Mouse (Mus musculus) hindbrain, embryonic 11.5 days (tissue): ENCODE results near the gene Olfr130. TPM values are rescaled to one million over a fixed set of nuclear protein-coding genes. Genes with fewer than 3 reads are reported as not detected.

Source experiments
- ATAC-seq: fragments of 200-750 bp; cut with Nextera tagmentation; 2 replicates; pipeline ENCODE4 v1.8.0; 2017; ENCODE audit warnings: mild to moderate bottlenecking, moderate TSS enrichment, moderate library complexity; ENCODE audit not compliant: low FRiP score
- DNase-seq: peaks from one replicate; pipeline ENCODE4 v3.0.0-alpha.2; 2015; ENCODE audit warnings: low spot score
- H3K27ac ChIP-seq: fragments of 300-500 bp; sonication (generic); 2 replicates; pipeline ENCODE4 v1.5.1; 2014; ENCODE audit warnings: mild to moderate bottlenecking, low read depth, low read length
- H3K27me3 ChIP-seq: fragments of 300-500 bp; sonication (generic); 2 replicates; pipeline ENCODE4 v1.6.1; 2014; ENCODE audit warnings: mild to moderate bottlenecking, low read length, moderate library complexity, mixed read lengths; ENCODE audit not compliant: control insufficient read depth, insufficient read depth
- H3K36me3 ChIP-seq: fragments of 300-500 bp; sonication (generic); 2 replicates; pipeline ENCODE4 v1.6.1; 2014; ENCODE audit warnings: mild to moderate bottlenecking, low read length, moderate library complexity, mixed read lengths; ENCODE audit not compliant: control insufficient read depth, insufficient read depth
- H3K4me1 ChIP-seq: fragments of 300-500 bp; sonication (generic); replicated peaks from 2 replicates; pipeline ENCODE4 v1.6.1; 2014; ENCODE audit warnings: low read length, mixed read lengths; ENCODE audit not compliant: control insufficient read depth, insufficient read depth
- H3K4me2 ChIP-seq: fragments of 300-500 bp; sonication (generic); replicated peaks from 2 replicates; pipeline ENCODE4 v1.6.1; 2014; ENCODE audit warnings: mild to moderate bottlenecking, low read depth, low read length
- H3K4me3 ChIP-seq: fragments of 300-500 bp; sonication (generic); 2 replicates; pipeline ENCODE4 v1.5.1; 2014; ENCODE audit warnings: low read depth, low read length
- H3K9ac ChIP-seq: fragments of 300-500 bp; sonication (generic); 2 replicates; pipeline ENCODE4 v1.6.1; 2014; ENCODE audit warnings: low read depth, low read length
- H3K9me3 ChIP-seq: fragments of 300-500 bp; sonication (generic); 2 replicates; pipeline ENCODE4 v1.6.1; 2016; ENCODE audit warnings: low read length; ENCODE audit not compliant: control insufficient read depth
- WGBS: fragments of 180-500 bp; shearing (Covaris S2); extraction: QIAGEN DNeasy Blood & Tissue Kit; methylation state at CpG from one replicate; pipeline ENCODE4 v1.1.7; 2014; 5-methylcytosine and 5-hydroxymethylcytosine counted together
- polyA plus RNA-seq: library from polyadenylated mRNA; unstranded; fragments of >200 nt; fragmentation: Nextera tagmentation; extraction: Ambion mirVana; gene quantifications from 2 replicates; pipeline ENCODE4 v1.2.1, GENCODE M21; 2014

Olfr130 gene
- polyA plus RNA-seq, result not detected in 2 replicates

DNA sequence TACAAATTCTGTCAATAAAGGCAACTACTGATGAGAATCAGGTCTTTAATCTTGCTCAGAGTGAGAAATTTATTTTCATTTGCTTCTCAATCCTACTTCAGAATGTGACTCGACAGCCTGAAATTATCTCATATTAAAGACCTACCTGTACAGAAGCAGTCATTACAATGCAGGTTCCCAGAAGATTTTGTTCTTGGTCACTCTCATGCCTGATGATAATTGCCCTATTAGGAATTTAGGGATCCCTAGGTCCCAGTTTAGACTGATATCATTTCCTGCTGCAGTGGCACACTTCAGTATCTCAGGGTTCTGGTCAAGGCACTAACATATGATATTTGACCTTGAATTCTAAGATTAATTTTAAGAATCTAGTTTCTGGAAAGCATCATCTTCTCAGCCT, at the start of gene Olfr130:
Olfr130 (plus strand) TSS at position 301 of the 400 bp plus-strand sequence.
- WGBS, result 86% methylated on average over 1 of the region's 1 CpGs
- no peaks in the 10 kb centered on the region for H3K27me3 ChIP-seq
- no peak within 1 kb of the TSS for H3K27ac ChIP-seq
- no peaks in the 10 kb centered on the region for H3K4me1 ChIP-seq
- H3K36me3 ChIP-seq, result no peaks in the 10 kb centered on the region
- H3K4me3 ChIP-seq, result no peak within 1 kb of the TSS
- DNase-seq (no peak), ATAC-seq (no peak)
- no peak within 1 kb of the TSS for H3K9ac ChIP-seq
- H3K4me2 ChIP-seq, result no peak within 1 kb of the TSS
- no peaks in the 10 kb centered on the region for H3K9me3 ChIP-seq

GRCm38 (mm10) chr17:38016341-38016740, 47.4 kb upstream of the Olfr130 start:
- Histone ChIP-seq H3K4me2 (no peak overlapping the region), H3K27ac (no peak overlapping the region), H3K9me3 (no peaks in the 10 kb centered on the region), H3K9ac (no peak overlapping the region), H3K4me3 (no peak overlapping the region), H3K4me1 (no peaks in the 10 kb centered on the region), H3K36me3 (no peaks in the 10 kb centered on the region), H3K27me3 (no peaks in the 10 kb centered on the region)
- ATAC-seq (no peak), DNase-seq (no peak)
- 85% methylated on average over 2 of the region's 2 CpGs for WGBS

DNA sequence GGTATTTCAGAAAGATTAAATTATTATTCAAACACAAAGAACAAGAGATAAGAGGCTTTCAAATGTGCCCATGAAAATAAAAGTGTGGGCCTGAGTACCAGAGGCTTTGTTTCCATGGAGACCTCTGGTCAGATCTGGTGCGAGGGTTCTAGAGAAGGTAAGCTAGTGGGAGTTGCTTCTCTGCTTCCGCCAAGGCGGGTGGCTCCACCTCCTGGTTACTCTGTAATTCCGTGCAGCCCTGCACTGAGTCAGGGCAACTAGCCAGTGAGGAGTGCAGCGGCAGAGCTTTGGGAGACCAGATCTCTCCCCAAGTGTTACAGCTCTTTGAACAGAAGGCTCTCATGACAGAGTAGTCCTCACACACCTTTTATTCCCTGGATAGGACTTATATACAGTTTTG, 37.4 kb upstream of the Olfr130 start:
- 47% methylated on average over 5 of the region's 5 CpGs for WGBS
- H3K27ac ChIP-seq, result no peak overlapping the region

DNA sequence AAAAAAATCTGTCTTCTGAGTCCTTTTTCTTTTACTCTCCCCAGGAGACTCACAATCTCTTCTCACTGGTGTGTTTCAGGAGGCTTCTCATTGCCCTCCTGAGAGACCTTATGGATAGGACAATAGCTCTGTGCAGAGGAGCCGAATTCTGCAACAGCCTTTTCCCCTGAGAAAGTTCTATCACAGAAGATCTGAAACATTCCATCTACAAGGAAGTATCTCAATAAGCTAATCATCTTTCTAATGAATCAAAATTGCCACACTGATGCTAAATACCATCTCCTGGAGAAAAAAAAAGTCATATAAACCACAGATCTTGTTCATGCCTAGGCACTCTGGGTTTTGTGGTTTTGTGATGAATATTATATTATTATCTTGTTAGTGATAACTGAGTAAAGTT, 3.7 kb upstream of the Olfr130 start, which contains the start of gene Olfr129:
Olfr129 (minus strand) TSS at position 101 of the 400 bp plus-strand sequence.
- Histone ChIP-seq H3K9ac (no peak within 1 kb of the TSS), H3K4me1 (no peaks in the 10 kb centered on the region), H3K27me3 (no peaks in the 10 kb centered on the region), H3K27ac (no peak within 1 kb of the TSS), H3K4me3 (no peak within 1 kb of the TSS), H3K9me3 (no peaks in the 10 kb centered on the region), H3K4me2 (no peak within 1 kb of the TSS), H3K36me3 (no peaks in the 10 kb centered on the region)
- DNase-seq (no peak), ATAC-seq (no peak)
- WGBS, result 89% methylated on average over 1 of the region's 1 CpGs

More for the DNA sequence above, 37.4 kb upstream of the Olfr130 start:
- Histone ChIP-seq H3K9ac (no peak overlapping the region), H3K4me3 (no peak overlapping the region), H3K4me1 (no peaks in the 10 kb centered on the region), H3K27me3 (no peaks in the 10 kb centered on the region), H3K36me3 (no peaks in the 10 kb centered on the region), H3K4me2 (no peak overlapping the region), H3K9me3 (no peaks in the 10 kb centered on the region)
- no peak for ATAC-seq
- no peak for DNase-seq

DNA sequence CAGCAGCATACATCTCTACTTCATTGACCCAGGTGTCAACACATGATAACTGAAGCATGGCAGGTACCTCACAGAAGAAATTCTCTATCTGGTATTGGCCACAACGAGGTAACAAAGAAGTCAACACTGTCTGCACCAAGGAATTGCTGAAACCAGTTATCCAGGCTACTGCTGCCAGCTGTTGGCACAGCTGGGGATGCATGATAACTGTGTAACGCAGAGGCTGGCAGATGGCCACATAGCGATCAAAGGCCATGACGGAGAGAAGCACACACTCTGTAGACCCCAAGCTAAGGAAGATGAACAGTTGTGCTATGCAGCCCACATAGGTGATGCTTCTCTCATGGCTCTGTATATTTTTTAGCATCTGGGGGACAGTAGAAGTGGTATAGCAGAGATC, 18.6 kb downstream of the Olfr130 start:
- ATAC-seq, result no peak
- WGBS, result 91% methylated on average over 4 of the region's 4 CpGs

DNA sequence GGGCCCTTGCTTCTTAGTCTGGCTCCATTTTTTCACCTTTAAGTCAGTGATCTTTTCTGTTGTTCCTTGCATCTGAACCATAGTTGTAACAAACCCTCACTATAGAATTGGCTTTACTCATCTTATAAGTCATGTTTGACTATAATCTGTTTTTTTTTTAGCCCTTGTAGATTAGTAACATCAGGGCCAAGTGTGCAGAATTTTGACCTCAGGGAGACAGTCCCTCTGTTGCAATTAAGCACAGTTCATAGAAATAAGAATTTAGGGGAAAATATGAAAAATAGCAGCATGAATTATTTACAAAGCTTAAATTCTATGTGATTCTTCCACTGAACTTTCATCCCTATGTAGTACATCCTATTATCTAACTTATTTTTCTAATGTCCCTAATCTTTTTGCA, 24.9 kb downstream of the Olfr130 start, which contains the start of gene Olfr131:
Olfr131 (minus strand) TSS at position 101 of the 400 bp plus-strand sequence.
- H3K9me3 ChIP-seq, result no peaks in the 10 kb centered on the region
- ATAC-seq, result no peak
- DNase-seq, result no peak

More for the DNA sequence above, 18.6 kb downstream of the Olfr130 start:
- Histone ChIP-seq H3K4me1 (no peaks in the 10 kb centered on the region), H3K36me3 (no peaks in the 10 kb centered on the region), H3K27ac (no peak overlapping the region), H3K9me3 (no peaks in the 10 kb centered on the region), H3K4me2 (no peak overlapping the region), H3K27me3 (no peaks in the 10 kb centered on the region), H3K9ac (no peak overlapping the region), H3K4me3 (no peak overlapping the region)
- no peak for DNase-seq

More for the DNA sequence above, 24.9 kb downstream of the Olfr130 start, which contains the start of gene Olfr131:
- H3K4me3 ChIP-seq, result no peak within 1 kb of the TSS
- no peak within 1 kb of the TSS for H3K4me2 ChIP-seq
- H3K4me1 ChIP-seq, result no peaks in the 10 kb centered on the region
- no peaks in the 10 kb centered on the region for H3K27me3 ChIP-seq
- no peak within 1 kb of the TSS for H3K9ac ChIP-seq
- no peak within 1 kb of the TSS for H3K27ac ChIP-seq
- H3K36me3 ChIP-seq, result no peaks in the 10 kb centered on the region

Other genes starting within 250 kb of the Olfr130 start
- not detected in 2 replicates for gene Olfr125, start 231.0 kb upstream of the Olfr130 start, polyA plus RNA-seq
- gene Olfr126, start 216.4 kb upstream of the Olfr130 start, polyA plus RNA-seq, result not detected in 2 replicates
- gene Olfr127, start 163.5 kb upstream of the Olfr130 start, polyA plus RNA-seq, result not detected in 2 replicates
- not detected in 2 replicates for gene Olfr128, start 143.4 kb upstream of the Olfr130 start, polyA plus RNA-seq
- not detected in 2 replicates for gene Olfr761, start 110.8 kb upstream of the Olfr130 start, polyA plus RNA-seq
- gene Olfr129, start 3.8 kb upstream of the Olfr130 start, polyA plus RNA-seq, result not detected in 2 replicates
- not detected in 2 replicates for gene Olfr131, start 24.8 kb downstream of the Olfr130 start, polyA plus RNA-seq
- not detected in 2 replicates for gene Olfr132, start 70.6 kb downstream of the Olfr130 start, polyA plus RNA-seq
- gene Olfr133, start 81.4 kb downstream of the Olfr130 start, polyA plus RNA-seq, result not detected in 2 replicates
- not detected in 2 replicates for gene Olfr134, start 107.5 kb downstream of the Olfr130 start, polyA plus RNA-seq
- gene Olfr135, start 140.4 kb downstream of the Olfr130 start, polyA plus RNA-seq, result not detected in 2 replicates
- gene Olfr138, start 197.1 kb downstream of the Olfr130 start, polyA plus RNA-seq, result not detected in 2 replicates
- gene Olfr137, start 243.6 kb downstream of the Olfr130 start, polyA plus RNA-seq, result not detected in 2 replicates